36 mouse cellular contexts compared by ENCODE assay signal in the genomic region with DNA sequence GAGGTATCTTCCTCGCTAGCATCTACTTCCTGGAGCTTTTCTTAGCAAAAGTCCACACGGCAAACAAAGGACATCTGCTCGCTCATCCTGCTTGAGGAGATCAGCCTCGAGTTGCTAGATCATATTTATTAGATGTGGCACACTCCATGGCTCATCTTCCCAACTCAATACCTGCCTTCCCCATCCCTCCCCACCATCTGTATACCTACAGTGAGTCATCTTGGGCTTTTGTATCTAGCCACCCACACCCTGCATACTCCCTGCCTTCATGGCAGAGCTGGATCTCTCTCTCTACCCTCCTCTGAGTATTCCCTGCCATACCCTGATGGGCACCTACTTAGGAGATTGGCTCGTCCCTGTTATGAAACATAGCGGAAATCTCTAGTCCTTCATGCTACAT. TPM values are rescaled to one million over a fixed set of nuclear protein-coding genes. Genes with fewer than 3 reads are reported as not detected.
A peak's percentile ranks its signal among the peaks of the same experiment; 100 is the strongest.
DNase-seq lines count a peak whose midpoint lies in the region; ATAC-seq and TF ChIP-seq lines count a peak whose summit lies in the region.
"Had no signal": no experiment of that assay in that cellular context is flagged by ENCODE, and none has a peak within 500 bp of the region (broad histone marks: within the 10 kb centered on the region; RNA-seq: fewer than 3 reads in every experiment).

No protein-coding gene starts in this region.

- no peak overlapping the region for H3K9ac ChIP-seq in liver, embryonic 13.5 days
- H3K9ac ChIP-seq in stomach, embryonic 16.5 days (ENCODE audit: low read length), result no peak overlapping the region
- H3K9ac ChIP-seq in stomach, postnatal 0 days (ENCODE audit: low read length), result no peak overlapping the region
- H3K9ac ChIP-seq: embryonic facial prominence, embryonic 12.5 days; hindbrain, embryonic 15.5 days; limb, embryonic 12.5 days; midbrain, embryonic 13.5 days; neural tube, embryonic 13.5 days had no signal

- 67% methylated on average over 6 of the region's 6 CpGs for WGBS in liver, embryonic 13.5 days (ENCODE audit: insufficient replicate concordance)
- WGBS in stomach, embryonic 16.5 days, result 76% methylated on average over 6 of the region's 6 CpGs
- 72% methylated on average over 6 of the region's 6 CpGs for WGBS in stomach, postnatal 0 days

- peak overlapping the region; percentile 32; the same call in 1 of the 2 replicates for H3K27ac ChIP-seq in layer of hippocampus, adult 2 months
- peak overlapping the region; percentile 96; the same call in 1 of the 2 replicates for H3K27ac ChIP-seq in liver, embryonic 13.5 days
- H3K27ac ChIP-seq in stomach, embryonic 16.5 days (ENCODE audit: low read length), result peak overlapping the region; percentile 7; the same call in 1 of the 2 replicates
- no peak overlapping the region for H3K27ac ChIP-seq in stomach, postnatal 0 days (replicated peaks)
- H3K27ac ChIP-seq: embryonic facial prominence, embryonic 12.5 days; gastrocnemius, adult 2 months; hindbrain, embryonic 15.5 days; limb, embryonic 12.5 days; macrophage; midbrain, embryonic 13.5 days; neural tube, embryonic 13.5 days had no signal

- H3K4me2 ChIP-seq in liver, embryonic 13.5 days, result no peak overlapping the region
- H3K4me2 ChIP-seq in stomach, embryonic 16.5 days (ENCODE audit: low read depth, low read length), result no peak overlapping the region
- no peak overlapping the region for H3K4me2 ChIP-seq in stomach, postnatal 0 days (replicated peaks; ENCODE audit: low read depth)
- H3K4me2 ChIP-seq: embryonic facial prominence, embryonic 12.5 days; heart, embryonic 11.5 days; hindbrain, embryonic 15.5 days; limb, embryonic 12.5 days; liver, embryonic 11.5 days; midbrain, embryonic 13.5 days; neural tube, embryonic 13.5 days had no signal

- no peaks in the 10 kb centered on the region for H3K36me3 ChIP-seq in liver, embryonic 13.5 days
- no peaks in the 10 kb centered on the region for H3K36me3 ChIP-seq in stomach, embryonic 16.5 days (ENCODE audit: control insufficient read depth, insufficient read depth, low read length)
- H3K36me3 ChIP-seq in stomach, postnatal 0 days (ENCODE audit: control insufficient read depth, insufficient read depth, low read length), result no peaks in the 10 kb centered on the region
- H3K36me3 ChIP-seq: embryonic facial prominence, embryonic 12.5 days; hindbrain, embryonic 15.5 days; limb, embryonic 12.5 days; midbrain, embryonic 13.5 days; neural tube, embryonic 13.5 days had no signal

- no peak for TF ChIP-seq EP300 in stomach, postnatal 0 days (optimal IDR thresholded peaks at IDR 0.05)

- no peaks in the 10 kb centered on the region for H3K9me3 ChIP-seq in liver, embryonic 13.5 days (replicated peaks)
- no peaks in the 10 kb centered on the region for H3K9me3 ChIP-seq in stomach, embryonic 16.5 days (replicated peaks; ENCODE audit: control insufficient read depth, low read length)
- no peaks in the 10 kb centered on the region for H3K9me3 ChIP-seq in stomach, postnatal 0 days (ENCODE audit: control insufficient read depth, low read length)
- H3K9me3 ChIP-seq: embryonic facial prominence, embryonic 12.5 days; hindbrain, embryonic 15.5 days; limb, embryonic 12.5 days; midbrain, embryonic 13.5 days; neural tube, embryonic 13.5 days had no signal

- TF ChIP-seq CTCF in layer of hippocampus, adult 2 months (conservative IDR thresholded peaks at IDR 0.05), result no peak
- TF ChIP-seq CTCF in stomach, postnatal 0 days (IDR thresholded peaks at IDR 0.05; ENCODE audit: low read depth), result no peak

- H3K4me1 ChIP-seq in liver, embryonic 13.5 days (replicated peaks), result peaks cover 45% of the 10 kb centered on the region
- H3K4me1 ChIP-seq in stomach, embryonic 16.5 days (ENCODE audit: control insufficient read depth, insufficient read depth, low read length), result peaks cover 6% of the 10 kb centered on the region
- H3K4me1 ChIP-seq in stomach, postnatal 0 days (replicated peaks; ENCODE audit: control insufficient read depth, insufficient read depth), result 0 out of 2 replicates have a peak, but pooled peaks cover 3% of the 10 kb centered on the region
- H3K4me1 ChIP-seq: embryonic facial prominence, embryonic 12.5 days had no signal

- H3K27me3 ChIP-seq in liver, embryonic 13.5 days, result peaks cover 15% of the 10 kb centered on the region; the same call in 1 of the 2 replicates
- no peaks in the 10 kb centered on the region for H3K27me3 ChIP-seq in stomach, embryonic 16.5 days (ENCODE audit: control insufficient read depth, insufficient read depth, low read length)
- H3K27me3 ChIP-seq in stomach, postnatal 0 days (ENCODE audit: control insufficient read depth, insufficient read depth, low read length), result no peaks in the 10 kb centered on the region
- H3K27me3 ChIP-seq: embryonic facial prominence, embryonic 12.5 days; hindbrain, embryonic 15.5 days; limb, embryonic 12.5 days had no signal

- H3K4me3 ChIP-seq in layer of hippocampus, adult 2 months, result no peak overlapping the region
- no peak overlapping the region for H3K4me3 ChIP-seq in liver, embryonic 13.5 days (replicated peaks)
- no peak overlapping the region for H3K4me3 ChIP-seq in stomach, embryonic 16.5 days (replicated peaks; ENCODE audit: low read length)
- H3K4me3 ChIP-seq in stomach, postnatal 0 days (ENCODE audit: low read depth, low read length), result no peak overlapping the region
- H3K4me3 ChIP-seq: embryonic facial prominence, embryonic 12.5 days; gastrocnemius, adult 2 months; hindbrain, embryonic 15.5 days; limb, embryonic 12.5 days; midbrain, embryonic 13.5 days; neural tube, embryonic 13.5 days had no signal

- DNase-seq in layer of hippocampus, adult 2 months (ENCODE audit: low spot score in 2 of 2), result peak; percentile 29 to 49
- DNase-seq in layer of hippocampus, postnatal 36 days, result no peak
- DNase-seq in liver, embryonic 13.5 days, result no peak
- no peak for DNase-seq in liver
- no peak for DNase-seq in stomach, postnatal 0 days (ENCODE audit: low spot score)
- DNase-seq in thymus, postnatal 36 days, result no peak
- DNase-seq: adrenal gland, postnatal 14 days; cerebellum, adult 11-12 months; cerebellum, adult 9-11 months; embryo, embryonic 11 days; gastrocnemius, adult 2 months; gastrocnemius, postnatal 36 days; heart, adult 18-20 months; kidney, adult 11 months; kidney, postnatal 14 days; lung, adult 2 months; lung, postnatal 10 days; thymus, adult 18-20 months; thymus, postnatal 25 days had no signal

- ATAC-seq in liver, embryonic 13.5 days (ENCODE audit: low read depth), result no peak
- ATAC-seq in stomach, embryonic 16.5 days (ENCODE audit: insufficient read depth, low FRiP score), result no peak
- no peak for ATAC-seq in stomach, postnatal 0 days (ENCODE audit: low FRiP score, low TSS enrichment)
- ATAC-seq: forebrain, embryonic 14.5 days; inflammation-experienced regulatory T-cells, adult 6 months; midbrain, embryonic 13.5 days had no signal

RNA-seq across cellular contexts. Expression of gene Gucy2g, which starts 19.8 kb away (rescaled TPM):
- 1 to 10 TPM in 1 of 2 experiments, under 1 TPM in 1; 0.69 to 1.0 TPM for total RNA-seq in layer of hippocampus, adult 2 months (2021)
- under 1 TPM; 0.72 to 0.96 TPM for total RNA-seq in layer of hippocampus, postnatal 36 days (2021)
- not detected in 2 replicates for polyA plus RNA-seq in liver, embryonic 13.5 days (2015; fragmentation: Nextera tagmentation; extraction: Ambion mirVana)
- 0.05 and 0.11 TPM in 2 replicates for polyA plus RNA-seq in stomach, embryonic 16.5 days (2015; fragmentation: Nextera tagmentation; extraction: Ambion mirVana)
- polyA plus RNA-seq in stomach, postnatal 0 days (2015; fragmentation: Nextera tagmentation; extraction: Ambion mirVana), result 0.08 TPM in 2 replicates
- total RNA-seq: adrenal gland, postnatal 14 days; hematopoietic stem cell, adult 5-6 weeks; megakaryocyte-erythroid progenitor cell, adult 5-6 weeks had no signal
- polyA plus RNA-seq: embryonic facial prominence, embryonic 12.5 days; heart, embryonic 11.5 days; heart, embryonic 16.5 days; limb, embryonic 12.5 days; macrophage; neural tube, embryonic 13.5 days; stomach, embryonic 14.5 days had no signal

RNA-seq across cellular contexts. Expression of gene Acsl5, which starts 30.5 kb away (rescaled TPM):
- total RNA-seq in layer of hippocampus, adult 2 months (2021), result 10 to 100 TPM; 33.6 to 42.2 TPM
- total RNA-seq in layer of hippocampus, postnatal 36 days (2021), result 10 to 100 TPM; 32.2 to 34.9 TPM
- polyA plus RNA-seq in liver, embryonic 13.5 days (2015; fragmentation: Nextera tagmentation; extraction: Ambion mirVana), result 116 and 134 TPM in 2 replicates
- 145 and 151 TPM in 2 replicates for polyA plus RNA-seq in stomach, embryonic 16.5 days (2015; fragmentation: Nextera tagmentation; extraction: Ambion mirVana)
- polyA plus RNA-seq in stomach, postnatal 0 days (2015; fragmentation: Nextera tagmentation; extraction: Ambion mirVana), result 62.7 and 63.2 TPM in 2 replicates

RNA-seq across cellular contexts. Expression of gene Tectb, which starts 40.7 kb away (rescaled TPM):
- total RNA-seq in layer of hippocampus, adult 2 months (2021), result under 1 TPM in 1 of 2 experiments, not detected in 1; 0.15 TPM
- total RNA-seq in layer of hippocampus, postnatal 36 days (2021), result not detected
- polyA plus RNA-seq in liver, embryonic 13.5 days (2015; fragmentation: Nextera tagmentation; extraction: Ambion mirVana), result not detected in 2 replicates
- polyA plus RNA-seq in stomach, embryonic 16.5 days (2015; fragmentation: Nextera tagmentation; extraction: Ambion mirVana), result 0.13 and 0.14 TPM in 2 replicates
- polyA plus RNA-seq in stomach, postnatal 0 days (2015; fragmentation: Nextera tagmentation; extraction: Ambion mirVana), result 0.16 and 0.23 TPM in 2 replicates
- total RNA-seq: gastrocnemius, adult 2 months; hematopoietic stem cell, adult 5-6 weeks; megakaryocyte-erythroid progenitor cell, adult 5-6 weeks had no signal
- polyA plus RNA-seq: heart, embryonic 11.5 days; heart, embryonic 16.5 days; inflammation-experienced regulatory T-cells, adult 6 months; kidney, embryonic 14.5 days; limb, embryonic 12.5 days; liver, embryonic 11.5 days; macrophage; small intestine, adult 2 months had no signal

Comparison
In these comparisons a context has a peak if more than half of its experiments do, and no peak if none do; other contexts are left out.
1. DNase-seq: peak in layer of hippocampus, adult 2 months (2 of 2); none in layer of hippocampus, postnatal 36 days (0 of 2), liver, embryonic 13.5 days (single experiment), liver (single experiment), stomach, postnatal 0 days (single experiment) and thymus, postnatal 36 days (0 of 2).